Mouse (Mus musculus): Measurements from ENCODE around the gene Racgap1.

The Racgap1 gene

GRCm38 (mm10) chr15:99592177-99592576 is 59.3 kb downstream of the Racgap1 start:
- DNase-seq (ENCODE audit: low read depth in 2 of 2, low spot score in 2 of 2): no peak

GRCm38 (mm10) chr15:99590429-99591084 is 60.9 kb downstream of the Racgap1 start, which contains the start of gene Aqp5:
TSS of gene Aqp5 (plus strand) at chr15:99590782.
- no peak for DNase-seq (ENCODE audit: low read depth in 2 of 2, low spot score in 2 of 2)

- no peak for DNase-seq (ENCODE audit: low read depth in 2 of 2, low spot score in 2 of 2)
Measured at GRCm38 (mm10) chr15:99589704-99590103, 61.8 kb downstream of the Racgap1 start.

- DNase-seq (ENCODE audit: low read depth in 2 of 2, low spot score in 2 of 2): no peak
Measured at GRCm38 (mm10) chr15:99589237-99589636, 62.2 kb downstream of the Racgap1 start.

- no peak for DNase-seq (ENCODE audit: low read depth in 2 of 2, low spot score in 2 of 2)
Measured at GRCm38 (mm10) chr15:99586525-99586924, 64.9 kb downstream of the Racgap1 start.

GRCm38 (mm10) chr15:99585741-99586140 is 65.7 kb downstream of the Racgap1 start:
- no peak for DNase-seq (ENCODE audit: low read depth in 2 of 2, low spot score in 2 of 2)

- DNase-seq (ENCODE audit: low read depth in 2 of 2, low spot score in 2 of 2): no peak
Measured at GRCm38 (mm10) chr15:99584407-99585202, 66.9 kb downstream of the Racgap1 start.

- DNase-seq (ENCODE audit: low read depth in 2 of 2, low spot score in 2 of 2): no peak
Measured at GRCm38 (mm10) chr15:99583463-99584344, 67.8 kb downstream of the Racgap1 start.

GRCm38 (mm10) chr15:99578802-99579485 is 72.5 kb downstream of the Racgap1 start, which contains the start of gene Aqp2:
TSS of gene Aqp2 (plus strand) at chr15:99579055.
- no peak for DNase-seq (ENCODE audit: low read depth in 2 of 2, low spot score in 2 of 2)

Data from CD8-positive naive resting alpha-beta T cell, adult 2 months (primary cell).